Mouse (Mus musculus): ENCODE measurements around the gene Ankrd53. TPM values are rescaled to one million over a fixed set of nuclear protein-coding genes. Genes with fewer than 3 reads are reported as not detected.

Ankrd53 gene
- polyA plus RNA-seq, 1 experiment from 2014 or later: not detected

GRCm38 (mm10) chr6:83737311-83737710 lies 25.1 kb upstream of the Ankrd53 start:
- H3K9ac ChIP-seq: no peak overlapping the region
- H3K9me3 ChIP-seq (replicated peaks): no peaks in the 10 kb centered on the region
- H3K36me3 ChIP-seq: no peaks in the 10 kb centered on the region
- H3K4me2 ChIP-seq (replicated peaks): no peak overlapping the region
- ATAC-seq (ENCODE audit: insufficient number of reproducible peaks, low FRiP score, low TSS enrichment, low read depth): no peak
- H3K4me1 ChIP-seq: no peaks in the 10 kb centered on the region
- H3K27ac ChIP-seq (replicated peaks): no peak overlapping the region
- 38% methylated on average over 13 of the region's 13 CpGs for WGBS
- no peak overlapping the region for H3K4me3 ChIP-seq (replicated peaks)
- H3K27me3 ChIP-seq: peaks cover 9% of the 10 kb centered on the region

- Histone ChIP-seq H3K4me2 (replicated peaks) (no peak overlapping the region), H3K4me3 (replicated peaks) (no peak overlapping the region), H3K9me3 (replicated peaks) (no peaks in the 10 kb centered on the region), H3K9ac (no peak overlapping the region), H3K27ac (replicated peaks) (no peak overlapping the region), H3K4me1 (no peaks in the 10 kb centered on the region), H3K27me3 (peaks cover 2% of the 10 kb centered on the region; the same call in 1 of the 2 replicates), H3K36me3 (no peaks in the 10 kb centered on the region)
- 38% methylated on average over 6 of the region's 6 CpGs for WGBS
- ATAC-seq (ENCODE audit: insufficient number of reproducible peaks, low FRiP score, low TSS enrichment, low read depth): no peak
Measured at GRCm38 (mm10) chr6:83738596-83738995, 23.8 kb upstream of the Ankrd53 start.

GRCm38 (mm10) chr6:83742761-83743160 lies 19.7 kb upstream of the Ankrd53 start, which contains the start of gene Atp6v1b1:
Gene Atp6v1b1 (plus strand): TSS chr6:83742990.
- H3K4me1 ChIP-seq: peaks cover 6% of the 10 kb centered on the region; the same call in 1 of the 2 replicates
- no peak within 1 kb of the TSS for H3K4me2 ChIP-seq (replicated peaks)
- H3K27me3 ChIP-seq: 0 out of 2 replicates have a peak, but pooled peaks cover 3% of the 10 kb centered on the region
- WGBS: 54% methylated on average over 5 of the region's 5 CpGs
- no peaks in the 10 kb centered on the region for H3K9me3 ChIP-seq (replicated peaks)
- no peak for ATAC-seq (ENCODE audit: insufficient number of reproducible peaks, low FRiP score, low TSS enrichment, low read depth)
- no peaks in the 10 kb centered on the region for H3K36me3 ChIP-seq
- H3K4me3 ChIP-seq (replicated peaks): no peak within 1 kb of the TSS
- H3K9ac ChIP-seq: no peak within 1 kb of the TSS
- H3K27ac ChIP-seq (replicated peaks): no peak within 1 kb of the TSS

GRCm38 (mm10) chr6:83743212-83743611 lies 19.2 kb upstream of the Ankrd53 start:
- Histone ChIP-seq H3K36me3 (no peaks in the 10 kb centered on the region), H3K27ac (replicated peaks) (no peak overlapping the region), H3K27me3 (0 out of 2 replicates have a peak, but pooled peaks cover 3% of the 10 kb centered on the region), H3K4me2 (replicated peaks) (no peak overlapping the region), H3K9me3 (replicated peaks) (no peaks in the 10 kb centered on the region), H3K4me3 (replicated peaks) (no peak overlapping the region), H3K9ac (no peak overlapping the region), H3K4me1 (peaks cover 6% of the 10 kb centered on the region; the same call in 1 of the 2 replicates)
- WGBS: 46% methylated on average over 5 of the region's 5 CpGs
- ATAC-seq (ENCODE audit: insufficient number of reproducible peaks, low FRiP score, low TSS enrichment, low read depth): no peak

GRCm38 (mm10) chr6:83744126-83744525 lies 18.3 kb upstream of the Ankrd53 start:
- Histone ChIP-seq H3K27me3 (0 out of 2 replicates have a peak, but pooled peaks cover 3% of the 10 kb centered on the region), H3K36me3 (no peaks in the 10 kb centered on the region), H3K4me2 (replicated peaks) (no peak overlapping the region), H3K4me1 (peaks cover 6% of the 10 kb centered on the region; the same call in 1 of the 2 replicates), H3K9me3 (replicated peaks) (no peaks in the 10 kb centered on the region), H3K4me3 (replicated peaks) (no peak overlapping the region), H3K27ac (replicated peaks) (peak overlapping the region; percentile 65; the same call in 1 of the 2 replicates), H3K9ac (no peak overlapping the region)
- peak; percentile 71 for ATAC-seq (ENCODE audit: insufficient number of reproducible peaks, low FRiP score, low TSS enrichment, low read depth)
- WGBS: 48% methylated on average over 5 of the region's 5 CpGs

GRCm38 (mm10) chr6:83744557-83744956 lies 17.9 kb upstream of the Ankrd53 start:
- ATAC-seq (ENCODE audit: insufficient number of reproducible peaks, low FRiP score, low TSS enrichment, low read depth): peak; percentile 49; the same call in 1 of the 2 replicates
- H3K4me3 ChIP-seq (replicated peaks): no peak overlapping the region
- H3K9ac ChIP-seq: no peak overlapping the region
- no peaks in the 10 kb centered on the region for H3K36me3 ChIP-seq
- peaks cover 6% of the 10 kb centered on the region; the same call in 1 of the 2 replicates for H3K4me1 ChIP-seq
- WGBS: 52% methylated on average over 5 of the region's 5 CpGs
- H3K27ac ChIP-seq (replicated peaks): peak overlapping the region; percentile 65; the same call in 1 of the 2 replicates
- no peaks in the 10 kb centered on the region for H3K9me3 ChIP-seq (replicated peaks)
- 0 out of 2 replicates have a peak, but pooled peaks cover 3% of the 10 kb centered on the region for H3K27me3 ChIP-seq
- no peak overlapping the region for H3K4me2 ChIP-seq (replicated peaks)

GRCm38 (mm10) chr6:83745466-83745865 lies 17.0 kb upstream of the Ankrd53 start:
- ATAC-seq (ENCODE audit: insufficient number of reproducible peaks, low FRiP score, low TSS enrichment, low read depth): no peak
- no peaks in the 10 kb centered on the region for H3K36me3 ChIP-seq
- no peak overlapping the region for H3K4me3 ChIP-seq (replicated peaks)
- WGBS: 59% methylated on average over 2 of the region's 2 CpGs
- peaks cover 10% of the 10 kb centered on the region; the same call in 1 of the 2 replicates for H3K4me1 ChIP-seq
- H3K27me3 ChIP-seq: peaks cover 4% of the 10 kb centered on the region; the same call in 1 of the 2 replicates
- no peak overlapping the region for H3K9ac ChIP-seq
- no peaks in the 10 kb centered on the region for H3K9me3 ChIP-seq (replicated peaks)
- no peak overlapping the region for H3K4me2 ChIP-seq (replicated peaks)
- H3K27ac ChIP-seq (replicated peaks): no peak overlapping the region

- no peak for ATAC-seq (ENCODE audit: insufficient number of reproducible peaks, low FRiP score, low TSS enrichment, low read depth)
- Histone ChIP-seq H3K4me2 (replicated peaks) (no peak overlapping the region), H3K4me3 (replicated peaks) (no peak overlapping the region), H3K9me3 (replicated peaks) (no peaks in the 10 kb centered on the region), H3K27me3 (peaks cover 25% of the 10 kb centered on the region), H3K4me1 (peaks cover 7% of the 10 kb centered on the region; the same call in 1 of the 2 replicates), H3K27ac (replicated peaks) (no peak overlapping the region), H3K9ac (no peak overlapping the region), H3K36me3 (no peaks in the 10 kb centered on the region)
- 57% methylated on average over 3 of the region's 3 CpGs for WGBS
Measured at GRCm38 (mm10) chr6:83749286-83749685, 13.2 kb upstream of the Ankrd53 start.

GRCm38 (mm10) chr6:83750171-83750684 lies 12.2 kb upstream of the Ankrd53 start:
- Histone ChIP-seq H3K4me2 (replicated peaks) (no peak overlapping the region), H3K27ac (replicated peaks) (no peak overlapping the region), H3K4me1 (peaks cover 4% of the 10 kb centered on the region; the same call in 1 of the 2 replicates), H3K9ac (no peak overlapping the region), H3K27me3 (peaks cover 25% of the 10 kb centered on the region), H3K36me3 (no peaks in the 10 kb centered on the region), H3K9me3 (replicated peaks) (no peaks in the 10 kb centered on the region), H3K4me3 (replicated peaks) (no peak overlapping the region)
- no peak for ATAC-seq (ENCODE audit: insufficient number of reproducible peaks, low FRiP score, low TSS enrichment, low read depth)
- WGBS: 9% methylated on average over 11 of the region's 11 CpGs

- ATAC-seq (ENCODE audit: insufficient number of reproducible peaks, low FRiP score, low TSS enrichment, low read depth): no peak
- H3K27me3 ChIP-seq: peaks cover 59% of the 10 kb centered on the region
- no peaks in the 10 kb centered on the region for H3K36me3 ChIP-seq
- no peak overlapping the region for H3K4me2 ChIP-seq (replicated peaks)
- H3K4me1 ChIP-seq: peaks cover 7% of the 10 kb centered on the region
- no peak overlapping the region for H3K9ac ChIP-seq
- H3K9me3 ChIP-seq (replicated peaks): no peaks in the 10 kb centered on the region
- H3K4me3 ChIP-seq (replicated peaks): no peak overlapping the region
- 72% methylated on average over 9 of the region's 9 CpGs for WGBS
- H3K27ac ChIP-seq (replicated peaks): no peak overlapping the region
Measured at GRCm38 (mm10) chr6:83756051-83756450, 6.4 kb upstream of the Ankrd53 start.

GRCm38 (mm10) chr6:83762880-83763431 lies 512 bp downstream of the Ankrd53 start:
- Histone ChIP-seq H3K4me2 (replicated peaks) (peak overlapping the region; percentile 55), H3K9ac (peak overlapping the region; percentile 6; the same call in 1 of the 2 replicates), H3K36me3 (peaks cover 5% of the 10 kb centered on the region; the same call in 1 of the 2 replicates), H3K4me3 (replicated peaks) (peak overlapping the region; percentile 34), H3K27me3 (peaks cover 56% of the 10 kb centered on the region), H3K9me3 (replicated peaks) (no peaks in the 10 kb centered on the region), H3K4me1 (peaks cover 18% of the 10 kb centered on the region), H3K27ac (replicated peaks) (no peak overlapping the region)
- ATAC-seq (ENCODE audit: insufficient number of reproducible peaks, low FRiP score, low TSS enrichment, low read depth): peak; percentile 74
- WGBS: 2% methylated on average over 35 of the region's 35 CpGs

Measured in embryonic facial prominence, embryonic 15.5 days (tissue).